Mouse (Mus musculus) lung, postnatal 0 days (tissue): ENCODE measurements around the gene Pan2. TPM values are rescaled to one million over a fixed set of nuclear protein-coding genes. Genes with fewer than 3 reads are reported as not detected.
A peak's percentile ranks its signal among the peaks of the same experiment; 100 is the strongest.

ENCODE experiments used
- ATAC-seq: fragments of 200-750 bp; cut with Nextera tagmentation; 2 replicates; pipeline ENCODE4 v1.8.0; 2017; ENCODE audit warnings: moderate library complexity
- DNase-seq: peaks from one replicate; pipeline ENCODE4 v3.0.0-alpha.2; 2016; ENCODE audit warnings: low spot score
- H3K27ac ChIP-seq: fragments of 300-500 bp; sonication (generic); 2 replicates; pipeline ENCODE4 v1.5.1; 2014; ENCODE audit warnings: antibody characterized with exemption, mild to moderate bottlenecking, low read length, mixed read lengths
- H3K27me3 ChIP-seq: fragments of 300-500 bp; sonication (generic); replicated peaks from 2 replicates; pipeline ENCODE4 v1.6.1; 2014; ENCODE audit warnings: low read length, mixed read lengths; ENCODE audit not compliant: insufficient read depth
- H3K36me3 ChIP-seq: fragments of 300-500 bp; sonication (generic); 2 replicates; pipeline ENCODE4 v1.6.1; 2014; ENCODE audit warnings: low read length, mixed read lengths; ENCODE audit not compliant: insufficient read depth
- H3K4me1 ChIP-seq: fragments of 300-500 bp; sonication (generic); 2 replicates; pipeline ENCODE4 v1.6.1; 2014; ENCODE audit warnings: antibody characterized with exemption, low read depth, low read length, mixed read lengths; ENCODE audit not compliant: insufficient read depth
- H3K4me2 ChIP-seq: fragments of 300-500 bp; sonication (generic); replicated peaks from 2 replicates; pipeline ENCODE4 v1.6.1; 2014; ENCODE audit warnings: low read depth, mild to moderate bottlenecking, low read length, moderate library complexity, mixed read lengths
- H3K4me3 ChIP-seq: fragments of 300-500 bp; sonication (generic); 2 replicates; pipeline ENCODE4 v1.5.1; 2014; ENCODE audit warnings: low read depth, low read length
- H3K9ac ChIP-seq: fragments of 300-500 bp; sonication (generic); replicated peaks from 2 replicates; pipeline ENCODE4 v1.6.1; 2014; ENCODE audit warnings: low read depth, mild to moderate bottlenecking
- H3K9me3 ChIP-seq: fragments of 300-500 bp; sonication (generic); 2 replicates; pipeline ENCODE4 v1.6.1; 2016; ENCODE audit warnings: low read length, mixed read lengths
- CTCF ChIP-seq: IDR thresholded peaks from 2 replicates; pipeline ENCODE4 v1.5.1; 2016; ENCODE audit warnings: antibody characterized with exemption, mild to moderate bottlenecking
- EP300 ChIP-seq: IDR thresholded peaks from 2 replicates; pipeline ENCODE4 v1.6.1; 2016; ENCODE audit warnings: antibody characterized with exemption, mild to moderate bottlenecking, control low read depth
- WGBS: fragments of 180-500 bp; shearing (Covaris S2); extraction: QIAGEN DNeasy Blood & Tissue Kit; methylation state at CpG from one replicate; pipeline ENCODE4 v1.1.7; 2014; 5-methylcytosine and 5-hydroxymethylcytosine counted together
- polyA plus RNA-seq: library from polyadenylated mRNA; unstranded; fragments of >200 nt; fragmentation: Nextera tagmentation; extraction: Ambion mirVana; gene quantifications from 2 replicates; pipeline ENCODE4 v1.2.1, GENCODE M21; 2015

Pan2 gene
- polyA plus RNA-seq, 1 experiment from 2014 or later: 19.0 TPM

DNA sequence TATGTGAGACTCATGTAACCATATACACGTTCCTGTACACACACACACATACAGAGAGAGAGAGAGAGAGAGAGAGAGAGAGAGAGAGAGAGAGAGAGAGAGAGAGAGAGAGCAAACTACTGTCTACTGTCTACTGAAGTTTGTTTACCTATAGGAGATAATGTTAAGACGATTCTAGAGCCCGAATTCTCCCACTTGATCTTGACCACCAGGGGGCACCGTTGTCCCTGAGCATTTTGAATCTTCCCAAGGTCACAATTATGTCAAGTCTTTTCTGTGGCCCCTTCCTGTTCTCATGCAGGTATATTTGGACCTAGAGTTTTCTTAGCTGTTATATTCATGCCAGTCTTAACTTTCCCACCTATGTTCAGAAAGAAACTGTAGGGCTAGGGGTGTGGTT, 32.4 kb downstream of the Pan2 start:
- H3K9ac ChIP-seq: no peak overlapping the region
- DNase-seq (peak; percentile 86), ATAC-seq (no peak)
- no peak overlapping the region for H3K27ac ChIP-seq
- no peaks in the 10 kb centered on the region for H3K36me3 ChIP-seq
- TF ChIP-seq CTCF (peak; percentile 90), EP300 (no peak)
- no peak overlapping the region for H3K4me3 ChIP-seq
- no peaks in the 10 kb centered on the region for H3K27me3 ChIP-seq
- peaks cover 5% of the 10 kb centered on the region; the same call in 1 of the 2 replicates for H3K4me1 ChIP-seq
- H3K4me2 ChIP-seq: no peak overlapping the region
- WGBS: 0% methylated on average over 4 of the region's 4 CpGs
- no peaks in the 10 kb centered on the region for H3K9me3 ChIP-seq

DNA sequence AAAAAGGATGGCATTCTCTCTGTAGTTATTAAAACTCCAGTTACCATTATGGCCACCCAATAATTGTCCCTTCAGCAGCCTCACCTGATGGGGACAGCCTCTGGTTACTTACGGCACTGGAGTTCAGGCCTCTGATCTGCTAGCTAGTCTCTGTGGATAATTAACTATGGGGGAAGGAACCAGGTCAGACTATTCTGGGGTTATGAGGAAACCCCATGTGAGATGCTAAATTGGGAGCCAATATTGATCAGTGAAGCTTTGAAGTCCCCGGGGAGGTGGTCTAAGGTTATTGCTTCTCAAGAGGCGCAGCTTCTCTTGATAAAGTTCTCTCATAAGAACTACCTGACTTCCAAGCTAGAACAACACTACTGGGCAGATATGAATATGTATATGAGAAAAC, 33.1 kb downstream of the Pan2 start:
- Histone ChIP-seq H3K9ac (no peak overlapping the region), H3K27me3 (no peaks in the 10 kb centered on the region), H3K4me3 (no peak overlapping the region), H3K36me3 (no peaks in the 10 kb centered on the region), H3K4me2 (no peak overlapping the region), H3K4me1 (peaks cover 5% of the 10 kb centered on the region; the same call in 1 of the 2 replicates), H3K27ac (no peak overlapping the region), H3K9me3 (no peaks in the 10 kb centered on the region)
- ATAC-seq: no peak
- DNase-seq: no peak
- TF ChIP-seq CTCF: no peak
- no peak for TF ChIP-seq EP300
- WGBS: 91% methylated on average over 3 of the region's 3 CpGs

DNA sequence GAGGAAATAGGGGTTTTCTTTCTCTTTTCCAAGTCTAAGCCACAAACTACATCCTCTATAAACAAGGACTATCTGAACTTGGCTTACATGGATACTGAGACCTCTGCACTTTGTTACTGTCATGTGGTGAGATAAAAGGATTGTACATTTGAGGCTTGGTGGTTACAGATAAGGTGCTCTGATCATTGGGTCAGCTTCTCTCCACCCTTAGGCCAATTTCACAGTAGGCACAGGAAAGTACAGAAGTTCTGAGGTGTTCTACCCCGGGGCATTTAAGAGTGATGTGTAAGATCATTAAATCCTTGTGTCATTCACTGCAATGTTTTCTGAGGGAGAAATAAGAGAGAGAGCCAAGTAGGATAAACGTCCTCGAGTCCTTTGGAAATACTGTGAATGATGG, 33.5 kb downstream of the Pan2 start:
- Histone ChIP-seq H3K4me3 (no peak overlapping the region), H3K9ac (no peak overlapping the region), H3K27ac (no peak overlapping the region)

DNA sequence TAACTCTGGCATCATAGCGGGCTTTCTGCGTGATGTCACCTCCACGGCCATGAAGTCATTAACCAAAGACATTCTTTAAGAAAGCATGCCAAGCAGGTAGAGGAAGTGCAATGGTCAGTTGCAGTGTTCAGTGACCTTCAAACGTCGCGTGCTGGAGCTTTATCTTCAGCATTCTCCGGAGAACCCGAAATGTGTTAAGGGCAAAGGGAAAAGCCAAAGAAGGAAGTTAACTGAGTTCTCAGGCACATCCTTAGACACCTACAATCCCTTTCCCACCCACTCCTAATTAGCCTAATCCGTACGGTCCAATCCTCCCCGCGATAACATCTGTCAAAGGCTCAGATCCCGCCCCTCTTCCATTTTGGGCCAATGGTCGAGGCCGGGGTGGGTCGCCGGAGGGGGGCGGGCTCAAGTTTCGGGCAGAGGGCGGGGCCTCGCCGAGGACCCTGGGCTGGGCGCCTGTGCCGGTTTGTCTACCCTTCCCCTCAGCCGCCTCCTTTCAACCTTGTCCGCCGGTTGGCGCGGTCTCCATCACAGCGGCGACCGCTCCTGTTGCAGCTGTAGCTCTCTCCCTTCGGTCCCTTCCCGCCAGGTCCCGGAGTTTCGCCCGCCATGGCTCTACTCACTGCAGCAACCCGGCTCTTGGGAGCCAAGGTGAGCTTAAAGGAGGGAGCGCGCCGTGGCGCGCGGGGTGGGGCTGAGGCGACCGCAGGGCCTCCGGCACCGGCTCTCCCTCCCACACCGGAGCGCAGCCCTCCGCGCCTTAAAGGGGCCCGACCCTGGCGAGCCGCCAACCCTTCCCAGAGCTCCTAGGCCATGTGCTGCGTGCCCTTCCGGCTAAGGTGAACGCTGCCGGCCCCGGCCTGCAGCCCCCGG, 34.4 kb downstream of the Pan2 start, which contains the start of gene Cs:
TSS of gene Cs (plus strand) at position 429 of the 876 bp plus-strand sequence.
- Histone ChIP-seq H3K9ac (peak within 1 kb of the TSS; percentile 80), H3K9me3 (no peaks in the 10 kb centered on the region), H3K4me1 (peaks cover 5% of the 10 kb centered on the region; the same call in 1 of the 2 replicates), H3K4me3 (peak within 1 kb of the TSS; percentile 85), H3K4me2 (peak within 1 kb of the TSS; percentile 89), H3K27ac (peak within 1 kb of the TSS; percentile 92), H3K36me3 (no peaks in the 10 kb centered on the region), H3K27me3 (no peaks in the 10 kb centered on the region)
- ATAC-seq (peak; percentile 98), DNase-seq (peak; percentile 99)
- under 1% methylated on average over 51 of the region's 61 CpGs for WGBS
- TF ChIP-seq CTCF: 0 out of 2 replicates have a peak, but pooled peaks have one; percentile 0
- TF ChIP-seq EP300: peak; percentile 9; the same call in 1 of the 2 replicates

More for the DNA sequence above, 33.5 kb downstream of the Pan2 start:
- Histone ChIP-seq H3K27me3 (no peaks in the 10 kb centered on the region), H3K9me3 (no peaks in the 10 kb centered on the region), H3K36me3 (no peaks in the 10 kb centered on the region), H3K4me1 (peaks cover 5% of the 10 kb centered on the region; the same call in 1 of the 2 replicates), H3K4me2 (peak overlapping the region; percentile 89; the same call in 1 of the 2 replicates)
- TF ChIP-seq EP300 (no peak), CTCF (no peak)
- WGBS: 78% methylated on average over 3 of the region's 3 CpGs
- DNase-seq (no peak), ATAC-seq (no peak)

DNA sequence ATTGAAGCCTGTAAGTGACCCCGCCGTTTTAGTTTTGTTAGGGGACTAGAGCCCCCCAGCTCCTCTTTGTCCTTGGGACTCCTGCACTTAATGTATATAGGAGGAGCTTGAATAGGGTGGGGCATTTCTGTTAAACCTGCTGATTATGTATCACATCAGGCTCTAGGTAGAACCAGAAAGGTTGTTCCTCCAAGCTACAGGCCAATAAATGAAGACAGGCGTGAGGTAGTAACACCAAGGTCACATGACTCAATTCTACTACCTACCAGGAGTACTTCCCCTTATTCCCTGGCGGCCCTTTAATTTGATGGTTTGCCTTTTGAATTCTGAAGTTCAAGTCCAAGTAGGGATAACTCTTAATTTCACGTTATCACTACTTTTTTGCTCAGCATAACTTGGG, 35.3 kb downstream of the Pan2 start:
- Histone ChIP-seq H3K9ac (peak overlapping the region; percentile 80), H3K9me3 (no peaks in the 10 kb centered on the region), H3K4me3 (peak overlapping the region; percentile 85), H3K27ac (peak overlapping the region; percentile 92), H3K27me3 (no peaks in the 10 kb centered on the region), H3K4me2 (peak overlapping the region; percentile 89), H3K4me1 (peaks cover 5% of the 10 kb centered on the region; the same call in 1 of the 2 replicates), H3K36me3 (no peaks in the 10 kb centered on the region)
- ATAC-seq (no peak), DNase-seq (peak; percentile 36)
- WGBS: 11% methylated on average over 5 of the region's 5 CpGs
- TF ChIP-seq CTCF (no peak), EP300 (no peak)

GRCm38 (mm10) chr10:128338948-128339347, 35.8 kb downstream of the Pan2 start:
- Histone ChIP-seq H3K4me1 (peaks cover 5% of the 10 kb centered on the region; the same call in 1 of the 2 replicates), H3K27me3 (no peaks in the 10 kb centered on the region), H3K4me2 (no peak overlapping the region), H3K27ac (no peak overlapping the region), H3K4me3 (no peak overlapping the region), H3K36me3 (no peaks in the 10 kb centered on the region), H3K9me3 (no peaks in the 10 kb centered on the region), H3K9ac (no peak overlapping the region)
- no peak for TF ChIP-seq EP300
- TF ChIP-seq CTCF: no peak
- no peak for ATAC-seq
- WGBS: 56% methylated on average over 2 of the region's 2 CpGs
- no peak for DNase-seq
